Mouse (Mus musculus): ENCODE results near the gene Alkbh2. TPM values are rescaled to one million over a fixed set of nuclear protein-coding genes. Genes with fewer than 3 reads are reported as not detected.
A peak's percentile ranks its signal among the peaks of the same experiment; 100 is the strongest.

Alkbh2 gene
- total RNA-seq, 4 experiments from 2014 or later, result 3.8 to 6.5 (median 5.5) TPM

GRCm38 (mm10) chr5:114146028-114146888 is 18.2 kb upstream of the Alkbh2 start, which contains the start of gene Acacb:
TSS of gene Acacb (plus strand) at chr5:114146535.
- DNase-seq (ENCODE audit: low spot score in 2 of 2), result no peak

- peak; percentile 79 to 83 for DNase-seq (ENCODE audit: low spot score in 2 of 2)
These were observed 11.2 kb upstream of the Alkbh2 start for GRCm38 (mm10) chr5:114139175-114139574.

- DNase-seq (ENCODE audit: low spot score in 2 of 2), result no peak
These were observed 10.5 kb upstream of the Alkbh2 start for GRCm38 (mm10) chr5:114138277-114139164.

- no peak for DNase-seq (ENCODE audit: low spot score in 2 of 2)
These were observed 9.7 kb upstream of the Alkbh2 start for GRCm38 (mm10) chr5:114137481-114138276.

GRCm38 (mm10) chr5:114135516-114135915 is 7.5 kb upstream of the Alkbh2 start:
- no peak for DNase-seq (ENCODE audit: low spot score in 2 of 2)

- DNase-seq (ENCODE audit: low spot score in 2 of 2), result no peak
These were observed 6.1 kb upstream of the Alkbh2 start for GRCm38 (mm10) chr5:114134091-114134534.

- DNase-seq (ENCODE audit: low spot score in 2 of 2), result no peak
These were observed 4.8 kb upstream of the Alkbh2 start for GRCm38 (mm10) chr5:114132841-114133240.

GRCm38 (mm10) chr5:114131521-114131840 is 3.5 kb upstream of the Alkbh2 start:
- DNase-seq (ENCODE audit: low spot score in 2 of 2), result no peak

GRCm38 (mm10) chr5:114130698-114131520 is 2.9 kb upstream of the Alkbh2 start:
- DNase-seq (ENCODE audit: low spot score in 2 of 2), result peak; percentile 85 to 93

- no peak for DNase-seq (ENCODE audit: low spot score in 2 of 2)
These were observed 2.2 kb upstream of the Alkbh2 start, which contains the start of gene Ung for GRCm38 (mm10) chr5:114130211-114130605. TSS of gene Ung (plus strand) at chr5:114130386.

- DNase-seq (ENCODE audit: low spot score in 2 of 2), result no peak
These were observed 1.7 kb upstream of the Alkbh2 start for GRCm38 (mm10) chr5:114129550-114130210.

- DNase-seq (ENCODE audit: low spot score in 2 of 2), result no peak
These were observed 1.3 kb downstream of the Alkbh2 start for GRCm38 (mm10) chr5:114126499-114127244.

- DNase-seq (ENCODE audit: low spot score in 2 of 2), result no peak
These were observed 2.0 kb downstream of the Alkbh2 start for GRCm38 (mm10) chr5:114126008-114126407.

- no peak for DNase-seq (ENCODE audit: low spot score in 2 of 2)
These were observed 8.2 kb downstream of the Alkbh2 start for GRCm38 (mm10) chr5:114119806-114120205.

GRCm38 (mm10) chr5:114116586-114116985 is 11.4 kb downstream of the Alkbh2 start:
- no peak for DNase-seq (ENCODE audit: low spot score in 2 of 2)

- DNase-seq (ENCODE audit: low spot score in 2 of 2), result no peak
These were observed 13.0 kb downstream of the Alkbh2 start for GRCm38 (mm10) chr5:114115030-114115429.

- DNase-seq (ENCODE audit: low spot score in 2 of 2), result no peak
These were observed 14.7 kb downstream of the Alkbh2 start for GRCm38 (mm10) chr5:114113334-114113733.

- no peak for DNase-seq (ENCODE audit: low spot score in 2 of 2)
These were observed 21.6 kb downstream of the Alkbh2 start for GRCm38 (mm10) chr5:114106391-114106935.

- peak; percentile 41 to 62 for DNase-seq (ENCODE audit: low spot score in 2 of 2)
These were observed 25.2 kb downstream of the Alkbh2 start for GRCm38 (mm10) chr5:114102807-114103206.

Data from layer of hippocampus, adult 8-10 months (tissue).